Mouse (Mus musculus) limb, embryonic 11.5 days (tissue): ENCODE measurements around the gene Gm7714. TPM values are rescaled to one million over a fixed set of nuclear protein-coding genes. Genes with fewer than 3 reads are reported as not detected.
"Not testable (repeated sequence)": the region's sequence is repeated elsewhere in the genome, so short reads cannot be mapped to it uniquely, and the experiment has no call there.

Experiments used
- ATAC-seq: fragments of 200-750 bp; cut with Nextera tagmentation; 2 replicates; pipeline ENCODE4 v1.8.0; 2017; ENCODE audit warnings: low read depth; ENCODE audit not compliant: insufficient number of reproducible peaks, low FRiP score, low TSS enrichment
- DNase-seq: peaks from one replicate; pipeline ENCODE4 v3.0.0-alpha.2; 2015; ENCODE audit warnings: low spot score
- H3K27ac ChIP-seq: fragments of 300-500 bp; sonication (generic); replicated peaks from 2 replicates; pipeline ENCODE4 v1.5.1; 2014; ENCODE audit warnings: low read depth, mild to moderate bottlenecking, low read length
- H3K27me3 ChIP-seq: fragments of 300-500 bp; sonication (generic); 2 replicates; pipeline ENCODE4 v1.6.1; 2014; ENCODE audit warnings: mild to moderate bottlenecking, low read length, mixed read lengths; ENCODE audit not compliant: control insufficient read depth, insufficient read depth
- H3K36me3 ChIP-seq: fragments of 300-500 bp; sonication (generic); 2 replicates; pipeline ENCODE4 v1.6.1; 2014; ENCODE audit warnings: mild to moderate bottlenecking, low read length, moderate library complexity, mixed read lengths; ENCODE audit not compliant: control insufficient read depth, insufficient read depth
- H3K4me1 ChIP-seq: fragments of 300-500 bp; sonication (generic); 2 replicates; pipeline ENCODE4 v1.6.1; 2014; ENCODE audit warnings: low read length, mixed read lengths; ENCODE audit not compliant: control insufficient read depth, insufficient read depth
- H3K4me2 ChIP-seq: fragments of 300-500 bp; sonication (generic); 2 replicates; pipeline ENCODE4 v1.6.1; 2014; ENCODE audit warnings: low read depth, mild to moderate bottlenecking, moderate library complexity; ENCODE audit not compliant: severe bottlenecking
- H3K4me3 ChIP-seq: fragments of 300-500 bp; sonication (generic); 2 replicates; pipeline ENCODE4 v1.5.1; 2014; ENCODE audit warnings: low read depth, low read length
- H3K9ac ChIP-seq: fragments of 300-500 bp; sonication (generic); 2 replicates; pipeline ENCODE4 v1.6.1; 2014; ENCODE audit warnings: mild to moderate bottlenecking, low read length
- H3K9me3 ChIP-seq: fragments of 300-500 bp; sonication (generic); 2 replicates; pipeline ENCODE4 v1.6.1; 2016; ENCODE audit warnings: low read length; ENCODE audit not compliant: control insufficient read depth
- WGBS: fragments of 180-500 bp; shearing (Covaris S2); extraction: QIAGEN DNeasy Blood & Tissue Kit; methylation state at CpG from one replicate; pipeline ENCODE4 v1.1.7; 2014; 5-methylcytosine and 5-hydroxymethylcytosine counted together
- polyA plus RNA-seq: library from polyadenylated mRNA; unstranded; fragments of >200 nt; fragmentation: Nextera tagmentation; extraction: Ambion mirVana; gene quantifications from 2 replicates; pipeline ENCODE4 v1.2.1, GENCODE M21; 2014

The Gm7714 gene
- polyA plus RNA-seq, result not detected in 2 replicates

DNA sequence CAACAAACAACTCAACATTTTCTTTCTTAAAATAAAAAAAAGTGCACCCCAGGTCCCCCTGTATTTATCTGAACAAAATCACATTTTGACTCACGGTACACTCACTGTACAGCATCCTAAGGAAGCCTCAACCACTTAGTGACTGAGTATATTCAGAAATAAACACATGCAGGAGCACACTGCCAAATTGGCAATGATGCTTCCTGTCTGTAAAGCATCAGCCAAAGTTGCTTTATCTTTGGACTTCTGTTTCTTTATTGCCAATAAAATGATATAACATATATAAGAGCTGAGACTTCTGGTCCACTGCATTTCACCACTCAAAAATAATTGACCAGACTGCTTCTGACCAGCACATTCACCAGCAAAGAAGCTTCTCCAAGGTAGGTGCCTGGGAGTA, at the start of gene Gm7714:
Gene Gm7714, plus strand, starts transcription at position 301 of the 400 bp plus-strand sequence.
- Histone ChIP-seq H3K9ac (no peak within 1 kb of the TSS), H3K27ac (no peak within 1 kb of the TSS), H3K27me3 (no peaks in the 10 kb centered on the region), H3K4me1 (no peaks in the 10 kb centered on the region), H3K4me3 (no peak within 1 kb of the TSS), H3K36me3 (no peaks in the 10 kb centered on the region), H3K9me3 (no peaks in the 10 kb centered on the region), H3K4me2 (no peak within 1 kb of the TSS)
- ATAC-seq (no peak), DNase-seq (no peak)
- WGBS, result 79% methylated on average over 1 of the region's 1 CpGs

DNA sequence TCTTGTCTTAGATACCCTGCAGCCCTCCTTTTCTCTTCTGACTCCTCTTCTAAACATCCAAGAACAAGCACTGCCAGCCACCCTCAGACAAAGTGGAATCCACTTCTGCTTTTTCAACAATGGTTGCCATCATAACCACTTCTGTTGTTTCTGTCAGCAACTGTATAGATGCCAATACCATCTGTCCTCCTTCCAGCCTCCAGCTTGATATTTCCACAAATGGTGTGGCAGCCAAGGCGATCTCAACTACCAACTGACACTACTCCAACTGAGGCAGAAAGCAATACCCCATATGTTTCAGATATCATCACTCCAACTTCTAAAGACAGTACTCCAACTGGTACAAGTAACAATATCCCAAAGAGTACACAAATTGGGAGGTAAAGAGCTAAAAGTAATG, 12.2 kb upstream of the Gm7714 start:
- H3K27ac ChIP-seq, result no peak overlapping the region
- no peak overlapping the region for H3K4me3 ChIP-seq
- no peaks in the 10 kb centered on the region for H3K36me3 ChIP-seq
- no peak overlapping the region for H3K4me2 ChIP-seq
- no peaks in the 10 kb centered on the region for H3K27me3 ChIP-seq
- 79% methylated on average over 1 of the region's 1 CpGs for WGBS
- ATAC-seq (no peak), DNase-seq (no peak)
- no peaks in the 10 kb centered on the region for H3K4me1 ChIP-seq
- no peak overlapping the region for H3K9ac ChIP-seq
- no peaks in the 10 kb centered on the region for H3K9me3 ChIP-seq

DNA sequence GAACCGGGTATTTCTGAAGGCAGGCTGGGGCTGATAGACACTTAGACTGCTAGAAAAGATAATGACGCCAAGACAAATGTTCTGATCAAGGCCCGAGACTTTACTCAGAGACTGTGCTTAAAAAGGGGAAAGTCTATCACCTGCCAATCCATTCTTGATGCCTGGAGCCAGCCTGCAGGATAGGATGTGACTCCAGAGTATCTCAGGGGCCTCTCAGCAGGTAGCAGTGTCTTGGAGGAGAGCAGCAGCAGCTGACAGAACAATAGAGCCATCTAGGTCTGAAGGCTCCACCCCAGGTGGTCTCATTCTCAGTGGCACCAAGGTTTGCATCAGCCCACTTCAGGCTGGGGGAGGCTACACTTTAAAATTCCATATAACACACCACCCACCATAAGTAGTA, 42.6 kb downstream of the Gm7714 start:
- ATAC-seq, H3K36me3 ChIP-seq, H3K9ac ChIP-seq, H3K4me3 ChIP-seq, H3K27me3 ChIP-seq, H3K9me3 ChIP-seq, H3K4me1 ChIP-seq, DNase-seq, H3K4me2 ChIP-seq, H3K27ac ChIP-seq: not testable (repeated sequence)
- WGBS, result 77% methylated on average over 3 of the region's 3 CpGs

DNA sequence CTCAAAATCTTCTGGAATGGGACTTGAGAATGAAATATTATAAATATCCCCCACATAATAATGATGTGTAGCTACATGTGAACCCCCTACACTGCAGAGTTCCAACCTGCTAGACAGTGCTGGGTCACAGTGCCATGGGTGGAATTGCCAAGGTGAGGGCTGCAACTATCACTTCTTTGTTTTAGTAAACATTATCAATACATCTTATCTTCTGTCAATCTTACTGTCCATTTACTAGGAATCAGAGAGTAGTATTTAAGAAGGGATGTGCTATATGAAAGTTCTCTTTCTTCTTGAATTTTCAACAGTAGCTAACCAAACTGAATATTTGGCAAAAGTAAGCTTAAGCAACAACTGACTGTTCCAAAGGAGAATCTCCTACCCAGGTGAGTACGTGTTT, 48.3 kb downstream of the Gm7714 start, which contains the start of gene Prol1:
Gene Prol1, plus strand, starts transcription at position 301 of the 400 bp plus-strand sequence.
- DNase-seq, result no peak
- Histone ChIP-seq H3K9me3 (no peaks in the 10 kb centered on the region), H3K4me3 (no peak within 1 kb of the TSS), H3K4me1 (no peaks in the 10 kb centered on the region), H3K9ac (no peak within 1 kb of the TSS), H3K4me2 (no peak within 1 kb of the TSS), H3K36me3 (no peaks in the 10 kb centered on the region), H3K27ac (no peak within 1 kb of the TSS), H3K27me3 (no peaks in the 10 kb centered on the region)
- WGBS, result 98% methylated on average over 1 of the region's 1 CpGs
- ATAC-seq, result no peak

Other genes with a start within 250 kb of the Gm7714 start
- not detected in 2 replicates for gene Smr2, start 182.4 kb upstream of the Gm7714 start, polyA plus RNA-seq
- not detected in 2 replicates for gene Gm11116, start 157.4 kb upstream of the Gm7714 start, polyA plus RNA-seq
- not detected in 2 replicates for gene Gm11115, start 114.8 kb upstream of the Gm7714 start, polyA plus RNA-seq
- not detected in 2 replicates for gene Prol1, start 48.4 kb downstream of the Gm7714 start, polyA plus RNA-seq
- not detected in 2 replicates for gene Amtn, start 107.2 kb downstream of the Gm7714 start, polyA plus RNA-seq
- 0.51 and 1.1 TPM in 2 replicates for gene Ambn, start 187.1 kb downstream of the Gm7714 start, polyA plus RNA-seq
- gene Enam, start 219.1 kb downstream of the Gm7714 start, polyA plus RNA-seq, result 0.03 and 0.24 TPM in 2 replicates